ENCODE assay signal across 30 mouse cellular contexts in the genomic region with DNA sequence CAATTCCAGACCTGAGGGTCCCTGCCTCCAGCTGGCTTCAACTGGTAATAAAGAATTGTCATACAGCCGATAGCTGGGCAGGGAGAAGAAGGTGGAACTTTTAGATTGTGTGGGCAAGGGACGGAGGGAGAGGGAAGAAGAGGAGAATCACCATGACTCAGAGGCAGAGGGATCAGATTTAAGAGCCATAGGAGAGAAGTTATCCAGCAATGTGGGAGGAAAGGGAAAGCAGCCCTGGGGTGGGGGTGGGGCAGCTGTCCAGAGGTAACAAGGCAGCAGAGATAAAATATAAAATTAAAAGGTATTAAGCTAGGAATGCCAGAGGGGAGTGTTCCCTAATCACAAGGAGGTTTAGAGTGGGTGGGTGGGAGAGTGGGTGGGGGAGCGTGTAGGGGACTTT. TPM values are rescaled to one million over a fixed set of nuclear protein-coding genes. Genes with fewer than 3 reads are reported as not detected.
DNase-seq lines count a peak whose midpoint lies in the region; ATAC-seq and TF ChIP-seq lines count a peak whose summit lies in the region.
"Had no signal": no experiment of that assay in that cellular context is flagged by ENCODE, and none has a peak within 500 bp of the region (broad histone marks: within the 10 kb centered on the region; RNA-seq: fewer than 3 reads in every experiment).

No protein-coding gene starts in this region.

- ATAC-seq in liver, embryonic 11.5 days (replicated peaks; ENCODE audit: low FRiP score), result no peak
- no peak for ATAC-seq in intestine, embryonic 15.5 days
- ATAC-seq in liver, embryonic 15.5 days (ENCODE audit: insufficient read depth), result no peak
- ATAC-seq: forebrain, embryonic 14.5 days; inflammation-experienced regulatory T-cells, adult 6 months; Patski had no signal

- WGBS in liver, embryonic 11.5 days, result 51% methylated on average over 3 of the region's 3 CpGs
- 42% methylated on average over 3 of the region's 3 CpGs for WGBS in intestine, embryonic 15.5 days
- 52% methylated on average over 3 of the region's 3 CpGs for WGBS in liver, embryonic 15.5 days (ENCODE audit: insufficient replicate concordance)
- 83% methylated on average over 3 of the region's 3 CpGs for WGBS in heart, adult 2 months

- no peak overlapping the region for H3K4me3 ChIP-seq in liver, embryonic 11.5 days (ENCODE audit: low read depth, low read length)
- H3K4me3 ChIP-seq in intestine, embryonic 15.5 days (replicated peaks), result no peak overlapping the region
- H3K4me3 ChIP-seq in liver, embryonic 15.5 days (replicated peaks), result no peak overlapping the region
- H3K4me3 ChIP-seq in heart, adult 2 months, result no peak overlapping the region
- H3K4me3 ChIP-seq: embryonic facial prominence, embryonic 12.5 days; hindbrain, embryonic 15.5 days; limb, embryonic 13.5 days had no signal

- peak; percentile 20 for DNase-seq in liver
- no peak for DNase-seq in liver, embryonic 11.5 days (ENCODE audit: low spot score)
- DNase-seq in heart, adult 2 months, result no peak
- no peak for DNase-seq in spleen, postnatal 36 days (ENCODE audit: low spot score in 2 of 2)
- DNase-seq in heart, postnatal 10 days, result no peak
- DNase-seq: adrenal gland, postnatal 14 days; cerebellum, adult 11-12 months; cerebellum, adult 9-11 months; embryo, embryonic 11 days; gastrocnemius, postnatal 14 days; heart, adult 11 months; heart, postnatal 4 days; kidney, postnatal 4 days; lung, embryonic 14.5 days; lung, postnatal 14 days; retina, postnatal 1 day; right cerebral cortex, postnatal 14 days; thymus, adult 2 months; thymus, postnatal 36 days had no signal

- H3K27ac ChIP-seq in liver, embryonic 11.5 days (ENCODE audit: low read depth, low read length), result no peak overlapping the region
- 0 out of 2 replicates have a peak overlapping the region, but pooled peaks have one; percentile 28 for H3K27ac ChIP-seq in intestine, embryonic 15.5 days
- H3K27ac ChIP-seq in liver, embryonic 15.5 days (replicated peaks), result peak overlapping the region; percentile 25; the same call in 1 of the 2 replicates
- no peak overlapping the region for H3K27ac ChIP-seq in heart, adult 2 months
- H3K27ac ChIP-seq: embryonic facial prominence, embryonic 12.5 days; hindbrain, embryonic 15.5 days; limb, embryonic 13.5 days had no signal

- H3K79me2 ChIP-seq in heart, adult 2 months (replicated peaks; ENCODE audit: control insufficient read depth, insufficient read depth, low read length), result no peaks in the 10 kb centered on the region

- H3K9ac ChIP-seq in liver, embryonic 11.5 days (ENCODE audit: low read depth, low read length), result no peak overlapping the region
- no peak overlapping the region for H3K9ac ChIP-seq in intestine, embryonic 15.5 days
- H3K9ac ChIP-seq in liver, embryonic 15.5 days, result no peak overlapping the region
- H3K9ac ChIP-seq in heart, adult 2 months (ENCODE audit: low read depth, low read length), result no peak overlapping the region
- H3K9ac ChIP-seq: embryonic facial prominence, embryonic 12.5 days; hindbrain, embryonic 15.5 days; limb, embryonic 13.5 days; lung, embryonic 14.5 days had no signal

- no peak overlapping the region for H3K4me2 ChIP-seq in liver, embryonic 11.5 days
- H3K4me2 ChIP-seq in intestine, embryonic 15.5 days (replicated peaks), result no peak overlapping the region
- H3K4me2 ChIP-seq in liver, embryonic 15.5 days, result peak overlapping the region; percentile 36
- H3K4me2 ChIP-seq: embryonic facial prominence, embryonic 12.5 days; heart, embryonic 11.5 days; hindbrain, embryonic 15.5 days; limb, embryonic 13.5 days; lung, embryonic 14.5 days; midbrain, embryonic 11.5 days had no signal

- H3K27me3 ChIP-seq in liver, embryonic 11.5 days (replicated peaks; ENCODE audit: control insufficient read depth, insufficient read depth, low read length), result no peaks in the 10 kb centered on the region
- H3K27me3 ChIP-seq in intestine, embryonic 15.5 days (replicated peaks), result no peaks in the 10 kb centered on the region
- H3K27me3 ChIP-seq in liver, embryonic 15.5 days, result no peaks in the 10 kb centered on the region
- no peaks in the 10 kb centered on the region for H3K27me3 ChIP-seq in heart, adult 2 months (ENCODE audit: control insufficient read depth, insufficient read depth, low read length)
- H3K27me3 ChIP-seq: CH12.LX; embryonic facial prominence, embryonic 12.5 days; hindbrain, embryonic 15.5 days; limb, embryonic 13.5 days; Patski had no signal

- peaks cover 3% of the 10 kb centered on the region for H3K4me1 ChIP-seq in liver, embryonic 11.5 days (replicated peaks; ENCODE audit: control insufficient read depth, insufficient read depth, low read length)
- H3K4me1 ChIP-seq in intestine, embryonic 15.5 days (replicated peaks), result peaks cover 3% of the 10 kb centered on the region; the same call in 1 of the 2 replicates
- peaks cover 43% of the 10 kb centered on the region for H3K4me1 ChIP-seq in liver, embryonic 15.5 days (replicated peaks)
- peaks cover 2% of the 10 kb centered on the region; the same call in 1 of the 2 replicates for H3K4me1 ChIP-seq in heart, adult 2 months (ENCODE audit: control insufficient read depth, insufficient read depth, low read length)
- H3K4me1 ChIP-seq: hindbrain, embryonic 15.5 days had no signal

- no peaks in the 10 kb centered on the region for H3K36me3 ChIP-seq in liver, embryonic 11.5 days (ENCODE audit: control insufficient read depth, insufficient read depth, low read length)
- H3K36me3 ChIP-seq in intestine, embryonic 15.5 days, result no peaks in the 10 kb centered on the region
- no peaks in the 10 kb centered on the region for H3K36me3 ChIP-seq in liver, embryonic 15.5 days (replicated peaks)
- H3K36me3 ChIP-seq in heart, adult 2 months (ENCODE audit: control insufficient read depth, insufficient read depth, low read length), result no peaks in the 10 kb centered on the region
- H3K36me3 ChIP-seq: embryonic facial prominence, embryonic 12.5 days; hindbrain, embryonic 15.5 days; limb, embryonic 13.5 days had no signal

- no peaks in the 10 kb centered on the region for H3K9me3 ChIP-seq in liver, embryonic 11.5 days (ENCODE audit: control insufficient read depth, low read length)
- H3K9me3 ChIP-seq in intestine, embryonic 15.5 days, result no peaks in the 10 kb centered on the region
- H3K9me3 ChIP-seq in liver, embryonic 15.5 days (replicated peaks), result no peaks in the 10 kb centered on the region
- H3K9me3 ChIP-seq: embryonic facial prominence, embryonic 12.5 days; hindbrain, embryonic 15.5 days; limb, embryonic 13.5 days had no signal

- TF ChIP-seq CTCF in heart, adult 2 months (IDR thresholded peaks at IDR 0.05), result no peak

- intact Hi-C loops in heart, adult 2 months (cut with DNase I), result no loop called here
- intact Hi-C loops in heart, postnatal 10 days (cut with DNase I), result no loop called here

- no peak for TF ChIP-seq EP300 in heart, adult 2 months (IDR thresholded peaks at IDR 0.05; ENCODE audit: insufficient read depth, low read depth, low read length)

- TF ChIP-seq POLR2A in heart, adult 2 months (IDR thresholded peaks at IDR 0.05; ENCODE audit: insufficient read depth, low read depth, low read length), result no peak

RNA-seq across cellular contexts. Expression of gene 1110051M20Rik, which starts 56.2 kb away (rescaled TPM):
- polyA plus RNA-seq in liver, embryonic 11.5 days (2014; fragmentation: Nextera tagmentation; extraction: Ambion mirVana), result 23.7 and 24.8 TPM in 2 replicates
- polyA plus RNA-seq in intestine, embryonic 15.5 days (2015; fragmentation: Nextera tagmentation; extraction: Ambion mirVana), result 36.3 and 38.6 TPM in 2 replicates
- polyA plus RNA-seq in liver, embryonic 15.5 days (2015; fragmentation: Nextera tagmentation; extraction: Ambion mirVana), result 5.8 and 7.0 TPM in 2 replicates
- total RNA-seq in heart, adult 2 months (2021), result 10 to 100 TPM in 1 of 2 experiments, 1 to 10 TPM in 1; 8.4 to 13.2 TPM
- 14.7 and 18.4 TPM in 2 replicates for polyA plus RNA-seq in heart, adult 2 months (2012; rRNA removed)
- total RNA-seq in heart, postnatal 10 days (2021), result 10 to 100 TPM in 1 of 2 experiments, 1 to 10 TPM in 1; 9.5 to 12.9 TPM

Comparison
In these comparisons a context has a peak if more than half of its experiments do, and no peak if none do; other contexts are left out.
1. H3K27ac ChIP-seq: peak in intestine, embryonic 15.5 days (single experiment) and liver, embryonic 15.5 days (single experiment); none in liver, embryonic 11.5 days (single experiment) and heart, adult 2 months (single experiment).